Mouse (Mus musculus): ENCODE measurements around the gene Rab43. TPM values are rescaled to one million over a fixed set of nuclear protein-coding genes. Genes with fewer than 3 reads are reported as not detected.

Rab43 gene
- polyA plus RNA-seq, 1 experiment from 2014 or later: 10.9 TPM

- 85% methylated on average over 1 of the region's 1 CpGs for WGBS
- Histone ChIP-seq H3K9ac (replicated peaks; ENCODE audit: low read depth, low read length) (no peak overlapping the region), H3K36me3 (ENCODE audit: control insufficient read depth, insufficient read depth, low read length) (peaks cover 13% of the 10 kb centered on the region), H3K9me3 (ENCODE audit: control insufficient read depth, low read depth, low read length) (no peaks in the 10 kb centered on the region), H3K4me1 (ENCODE audit: control insufficient read depth, insufficient read depth, low read length) (peaks cover 4% of the 10 kb centered on the region; the same call in 1 of the 2 replicates), H3K4me2 (replicated peaks; ENCODE audit: low read depth, low read length) (peak overlapping the region; percentile 82), H3K27ac (ENCODE audit: low read length) (peak overlapping the region; percentile 79; the same call in 1 of the 2 replicates), H3K4me3 (ENCODE audit: low read depth, low read length) (peak overlapping the region; percentile 78; the same call in 1 of the 2 replicates), H3K27me3 (ENCODE audit: control insufficient read depth, insufficient read depth, low read length) (no peaks in the 10 kb centered on the region)
- ATAC-seq (ENCODE audit: insufficient number of reproducible peaks, insufficient read depth, low FRiP score, low read depth): no peak
These were observed 692 bp upstream of the Rab43 start for GRCm38 (mm10) chr6:87812656-87813055.

DNA sequence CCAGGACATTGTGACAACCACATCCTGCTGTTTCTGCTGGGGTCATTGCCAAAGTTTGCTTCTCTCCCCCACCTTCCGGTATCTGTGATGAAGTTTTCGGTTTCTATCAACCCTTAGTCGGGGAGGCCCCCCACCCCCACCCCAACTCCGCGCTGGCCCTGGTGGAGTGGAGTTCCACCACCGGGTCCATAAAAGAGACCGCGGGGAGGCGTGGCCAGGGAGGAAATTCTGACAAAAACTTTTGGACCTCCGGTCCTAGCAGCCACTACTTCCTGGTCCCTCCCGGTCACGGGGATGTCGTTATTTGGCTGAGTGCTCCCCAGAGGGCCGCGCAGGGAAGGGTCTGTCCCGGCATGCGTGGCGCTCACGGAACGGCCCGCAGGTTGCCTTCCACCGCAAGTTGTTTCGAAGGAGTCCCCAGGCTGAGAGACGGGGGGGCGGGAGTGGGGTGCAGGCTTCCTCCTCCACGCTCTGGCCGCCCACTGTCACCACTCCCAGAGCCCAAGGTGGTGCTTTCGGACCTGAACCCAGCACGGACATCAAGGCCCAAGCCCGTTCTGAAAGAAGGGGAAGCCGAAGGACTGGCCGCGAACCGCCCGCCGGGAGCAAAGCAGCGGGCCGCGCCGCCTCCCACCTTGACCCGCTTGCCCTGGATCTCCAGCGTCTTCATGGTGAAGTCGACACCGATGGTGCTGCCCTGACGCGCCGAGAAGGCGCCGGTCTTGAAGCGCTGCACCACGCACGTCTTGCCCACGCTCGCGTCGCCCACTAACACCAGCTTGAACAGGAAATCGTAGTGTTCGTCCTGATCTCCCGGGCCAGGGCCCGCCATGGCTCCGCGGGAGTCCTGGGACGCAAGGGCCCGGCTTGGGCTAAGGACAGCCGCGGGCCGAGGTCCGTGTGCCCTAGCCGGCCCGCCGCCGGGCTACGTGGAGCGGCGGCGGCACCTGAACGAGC lies 973 bp downstream of the Rab43 start:
- under 1% methylated on average over 77 of the region's 77 CpGs for WGBS

GRCm38 (mm10) chr6:87810311-87810710 lies 1.7 kb downstream of the Rab43 start:
- H3K27me3 ChIP-seq (ENCODE audit: control insufficient read depth, insufficient read depth, low read length): no peaks in the 10 kb centered on the region
- no peaks in the 10 kb centered on the region for H3K9me3 ChIP-seq (ENCODE audit: control insufficient read depth, low read depth, low read length)
- ATAC-seq (ENCODE audit: insufficient number of reproducible peaks, insufficient read depth, low FRiP score, low read depth): no peak
- H3K36me3 ChIP-seq (ENCODE audit: control insufficient read depth, insufficient read depth, low read length): peaks cover 7% of the 10 kb centered on the region; the same call in 1 of the 2 replicates
- H3K4me1 ChIP-seq (ENCODE audit: control insufficient read depth, insufficient read depth, low read length): peaks cover 4% of the 10 kb centered on the region; the same call in 1 of the 2 replicates
- H3K4me3 ChIP-seq (ENCODE audit: low read depth, low read length): peak overlapping the region; percentile 78
- H3K9ac ChIP-seq (replicated peaks; ENCODE audit: low read depth, low read length): no peak overlapping the region
- no peak overlapping the region for H3K27ac ChIP-seq (ENCODE audit: low read length)
- WGBS: 32% methylated on average over 6 of the region's 6 CpGs
- peak overlapping the region; percentile 82 for H3K4me2 ChIP-seq (replicated peaks; ENCODE audit: low read depth, low read length)

More for the DNA sequence above, 973 bp downstream of the Rab43 start:
- ATAC-seq (ENCODE audit: insufficient number of reproducible peaks, insufficient read depth, low FRiP score, low read depth): no peak; the same call in 1 of the 2 replicates
- Histone ChIP-seq H3K27me3 (ENCODE audit: control insufficient read depth, insufficient read depth, low read length) (no peaks in the 10 kb centered on the region), H3K9ac (replicated peaks; ENCODE audit: low read depth, low read length) (peak overlapping the region; percentile 57), H3K27ac (ENCODE audit: low read length) (peak overlapping the region; percentile 79), H3K4me3 (ENCODE audit: low read depth, low read length) (peak overlapping the region; percentile 78), H3K4me1 (ENCODE audit: control insufficient read depth, insufficient read depth, low read length) (peaks cover 4% of the 10 kb centered on the region; the same call in 1 of the 2 replicates), H3K9me3 (ENCODE audit: control insufficient read depth, low read depth, low read length) (no peaks in the 10 kb centered on the region), H3K36me3 (ENCODE audit: control insufficient read depth, insufficient read depth, low read length) (peaks cover 7% of the 10 kb centered on the region; the same call in 1 of the 2 replicates), H3K4me2 (replicated peaks; ENCODE audit: low read depth, low read length) (peak overlapping the region; percentile 82)

DNA sequence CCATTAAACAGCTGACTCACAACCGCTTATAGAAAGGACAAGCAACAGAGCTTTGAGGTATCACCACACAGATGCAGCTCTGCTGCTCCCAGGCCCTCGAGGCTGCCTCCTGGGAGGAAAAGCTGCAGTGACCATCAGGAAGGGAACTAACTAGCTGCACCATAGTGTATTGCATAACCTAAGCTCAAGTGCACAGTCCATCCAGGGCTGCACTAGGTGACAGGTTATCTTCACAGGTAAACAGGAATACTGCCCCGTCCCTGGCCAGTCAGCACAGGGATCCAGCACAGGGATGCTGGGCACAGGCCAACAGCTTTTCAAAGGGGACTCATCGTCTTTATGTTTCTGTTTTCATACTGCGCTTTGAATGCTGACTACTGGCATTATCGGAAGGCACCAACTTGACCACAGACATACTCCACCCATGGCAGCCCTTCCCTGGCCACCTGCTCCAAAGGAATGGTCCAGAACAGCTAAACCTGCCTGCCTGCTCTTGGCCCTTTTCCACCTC lies 2.3 kb downstream of the Rab43 start:
- H3K4me3 ChIP-seq (ENCODE audit: low read depth, low read length): no peak overlapping the region
- no peaks in the 10 kb centered on the region for H3K9me3 ChIP-seq (ENCODE audit: control insufficient read depth, low read depth, low read length)
- WGBS: 87% methylated on average over 6 of the region's 6 CpGs
- H3K4me2 ChIP-seq (replicated peaks; ENCODE audit: low read depth, low read length): no peak overlapping the region
- no peaks in the 10 kb centered on the region for H3K27me3 ChIP-seq (ENCODE audit: control insufficient read depth, insufficient read depth, low read length)
- no peak overlapping the region for H3K27ac ChIP-seq (ENCODE audit: low read length)
- ATAC-seq (ENCODE audit: insufficient number of reproducible peaks, insufficient read depth, low FRiP score, low read depth): no peak
- 0 out of 2 replicates have a peak, but pooled peaks cover 4% of the 10 kb centered on the region for H3K36me3 ChIP-seq (ENCODE audit: control insufficient read depth, insufficient read depth, low read length)
- peaks cover 4% of the 10 kb centered on the region; the same call in 1 of the 2 replicates for H3K4me1 ChIP-seq (ENCODE audit: control insufficient read depth, insufficient read depth, low read length)
- no peak overlapping the region for H3K9ac ChIP-seq (replicated peaks; ENCODE audit: low read depth, low read length)

DNA sequence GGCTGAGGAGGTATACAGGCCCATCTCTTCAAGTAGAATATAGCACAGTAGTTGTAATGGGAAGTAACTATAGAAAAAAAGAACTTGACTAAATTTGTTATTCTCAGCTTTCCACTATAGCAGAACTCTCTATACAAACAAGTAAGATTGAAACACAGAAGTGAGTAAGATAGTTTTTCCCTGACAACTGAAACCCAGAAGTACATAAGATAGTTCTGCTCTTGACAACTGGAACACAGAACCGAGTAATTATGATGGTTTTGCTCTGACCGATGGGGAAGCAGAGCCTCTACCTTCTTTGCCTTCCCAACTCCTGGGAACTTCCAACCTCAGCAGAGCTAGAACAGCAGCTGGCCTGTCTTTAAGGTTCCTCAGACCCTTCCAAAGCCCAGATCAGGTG lies 2.8 kb downstream of the Rab43 start:
- no peak overlapping the region for H3K27ac ChIP-seq (ENCODE audit: low read length)
- H3K4me3 ChIP-seq (ENCODE audit: low read depth, low read length): no peak overlapping the region
- H3K4me2 ChIP-seq (replicated peaks; ENCODE audit: low read depth, low read length): no peak overlapping the region
- H3K9ac ChIP-seq (replicated peaks; ENCODE audit: low read depth, low read length): no peak overlapping the region
- peaks cover 4% of the 10 kb centered on the region; the same call in 1 of the 2 replicates for H3K4me1 ChIP-seq (ENCODE audit: control insufficient read depth, insufficient read depth, low read length)
- ATAC-seq (ENCODE audit: insufficient number of reproducible peaks, insufficient read depth, low FRiP score, low read depth): no peak
- WGBS: 85% methylated on average over 2 of the region's 2 CpGs
- no peaks in the 10 kb centered on the region for H3K9me3 ChIP-seq (ENCODE audit: control insufficient read depth, low read depth, low read length)
- no peaks in the 10 kb centered on the region for H3K27me3 ChIP-seq (ENCODE audit: control insufficient read depth, insufficient read depth, low read length)
- 0 out of 2 replicates have a peak, but pooled peaks cover 4% of the 10 kb centered on the region for H3K36me3 ChIP-seq (ENCODE audit: control insufficient read depth, insufficient read depth, low read length)

- ATAC-seq (ENCODE audit: insufficient number of reproducible peaks, insufficient read depth, low FRiP score, low read depth): no peak
- Histone ChIP-seq H3K4me3 (ENCODE audit: low read depth, low read length) (no peak overlapping the region), H3K4me1 (ENCODE audit: control insufficient read depth, insufficient read depth, low read length) (peaks cover 4% of the 10 kb centered on the region; the same call in 1 of the 2 replicates), H3K27me3 (ENCODE audit: control insufficient read depth, insufficient read depth, low read length) (no peaks in the 10 kb centered on the region), H3K9me3 (ENCODE audit: control insufficient read depth, low read depth, low read length) (no peaks in the 10 kb centered on the region), H3K27ac (ENCODE audit: low read length) (no peak overlapping the region), H3K4me2 (replicated peaks; ENCODE audit: low read depth, low read length) (no peak overlapping the region), H3K9ac (replicated peaks; ENCODE audit: low read depth, low read length) (no peak overlapping the region), H3K36me3 (ENCODE audit: control insufficient read depth, insufficient read depth, low read length) (no peaks in the 10 kb centered on the region)
- WGBS: 67% methylated on average over 3 of the region's 3 CpGs
These were observed 3.4 kb downstream of the Rab43 start for GRCm38 (mm10) chr6:87808521-87808920.

DNA sequence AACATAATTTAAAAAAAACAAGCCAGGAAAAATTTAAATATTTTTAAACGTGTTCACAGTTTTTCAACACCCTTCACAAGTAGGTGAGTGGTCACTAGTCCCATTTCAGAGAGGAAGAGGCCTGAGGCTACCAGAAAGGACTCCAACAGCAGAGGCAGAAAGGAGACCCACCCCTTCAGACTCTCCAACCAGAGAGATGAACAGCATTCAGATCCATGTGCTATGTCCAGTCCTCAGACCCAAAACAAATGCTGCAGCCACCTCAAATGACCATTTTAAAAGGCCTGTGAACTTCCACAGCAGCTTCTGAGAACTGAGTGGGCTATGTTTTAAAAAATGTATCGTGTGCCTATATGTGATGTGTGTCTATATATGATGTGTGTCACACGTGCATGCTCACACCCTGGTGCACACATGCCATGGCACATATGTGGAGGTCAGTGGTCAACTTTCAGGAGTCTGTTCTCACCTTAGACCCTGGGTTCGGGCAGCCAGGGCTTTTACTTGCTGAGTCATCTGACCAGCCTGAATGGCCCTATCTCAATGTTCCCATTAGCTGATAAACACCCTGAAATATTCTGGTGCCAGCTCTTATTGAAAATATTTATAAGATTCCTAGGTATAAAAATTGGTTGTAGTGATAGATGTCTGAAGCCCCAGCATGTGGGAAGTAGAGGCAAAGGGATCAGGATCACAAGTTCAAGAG lies 4.1 kb downstream of the Rab43 start:
- H3K27me3 ChIP-seq (ENCODE audit: control insufficient read depth, insufficient read depth, low read length): no peaks in the 10 kb centered on the region
- no peaks in the 10 kb centered on the region for H3K36me3 ChIP-seq (ENCODE audit: control insufficient read depth, insufficient read depth, low read length)
- H3K4me1 ChIP-seq (ENCODE audit: control insufficient read depth, insufficient read depth, low read length): peaks cover 4% of the 10 kb centered on the region; the same call in 1 of the 2 replicates
- H3K9me3 ChIP-seq (ENCODE audit: control insufficient read depth, low read depth, low read length): no peaks in the 10 kb centered on the region
- no peak overlapping the region for H3K4me3 ChIP-seq (ENCODE audit: low read depth, low read length)
- no peak overlapping the region for H3K4me2 ChIP-seq (replicated peaks; ENCODE audit: low read depth, low read length)
- WGBS: 79% methylated on average over 4 of the region's 4 CpGs
- H3K27ac ChIP-seq (ENCODE audit: low read length): no peak overlapping the region
- H3K9ac ChIP-seq (replicated peaks; ENCODE audit: low read depth, low read length): no peak overlapping the region
- ATAC-seq (ENCODE audit: insufficient number of reproducible peaks, insufficient read depth, low FRiP score, low read depth): no peak

DNA sequence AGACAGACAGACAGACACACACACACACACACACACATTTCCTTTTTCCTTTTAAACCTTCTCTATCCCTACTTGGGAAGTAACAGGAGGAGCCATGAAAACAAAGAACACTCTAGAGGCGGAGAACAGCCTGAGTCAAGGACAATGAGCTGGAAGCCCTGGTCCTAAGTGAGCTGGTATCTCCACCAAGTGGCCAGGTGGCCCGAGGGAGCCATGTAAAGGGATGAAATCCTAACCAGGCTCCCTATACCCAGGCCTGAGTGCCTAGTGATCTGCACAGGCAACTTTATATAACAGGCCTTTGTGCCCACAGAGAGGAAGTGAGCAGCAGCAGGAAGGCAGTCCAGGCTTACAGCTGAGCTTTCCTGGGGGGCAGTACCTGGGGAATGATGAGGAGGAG lies 5.1 kb downstream of the Rab43 start:
- no peak overlapping the region for H3K9ac ChIP-seq (replicated peaks; ENCODE audit: low read depth, low read length)
- H3K27me3 ChIP-seq (ENCODE audit: control insufficient read depth, insufficient read depth, low read length): no peaks in the 10 kb centered on the region
- no peaks in the 10 kb centered on the region for H3K9me3 ChIP-seq (ENCODE audit: control insufficient read depth, low read depth, low read length)
- no peak overlapping the region for H3K27ac ChIP-seq (ENCODE audit: low read length)
- WGBS: 57% methylated on average over 2 of the region's 2 CpGs
- H3K4me2 ChIP-seq (replicated peaks; ENCODE audit: low read depth, low read length): no peak overlapping the region
- no peak overlapping the region for H3K4me3 ChIP-seq (ENCODE audit: low read depth, low read length)
- no peak for ATAC-seq (ENCODE audit: insufficient number of reproducible peaks, insufficient read depth, low FRiP score, low read depth)
- no peaks in the 10 kb centered on the region for H3K36me3 ChIP-seq (ENCODE audit: control insufficient read depth, insufficient read depth, low read length)
- no peaks in the 10 kb centered on the region for H3K4me1 ChIP-seq (ENCODE audit: control insufficient read depth, insufficient read depth, low read length)
